Mouse (Mus musculus): ENCODE results near the gene Plbd2. TPM values are rescaled to one million over a fixed set of nuclear protein-coding genes. Genes with fewer than 3 reads are reported as not detected.

Plbd2 gene
- polyA plus RNA-seq (2015; fragmentation: Nextera tagmentation; extraction: Ambion mirVana) = 53.6 and 54.1 TPM in 2 replicates

GRCm38 (mm10) chr5:120503144-120503795, at the start of gene Plbd2:
Gene Plbd2 (minus strand): TSS chr5:120503625.
- 0 out of 2 replicates have a peak within 1 kb of the TSS, but pooled peaks have one; percentile 36 for H3K27ac ChIP-seq (ENCODE audit: low read depth)
- no peaks in the 10 kb centered on the region for H3K9me3 ChIP-seq (ENCODE audit: low read length)
- peak; percentile 79 for ATAC-seq
- H3K4me2 ChIP-seq (ENCODE audit: low read depth, low read length) = peak within 1 kb of the TSS; percentile 93
- H3K27me3 ChIP-seq (ENCODE audit: insufficient read depth, low read length) = no peaks in the 10 kb centered on the region
- peak within 1 kb of the TSS; percentile 90 for H3K9ac ChIP-seq (replicated peaks)
- TF ChIP-seq EP300 (IDR thresholded peaks at IDR 0.05; ENCODE audit: low read depth) (no peak), CTCF (IDR thresholded peaks at IDR 0.05; ENCODE audit: low read depth) (no peak)
- H3K4me1 ChIP-seq (ENCODE audit: insufficient read depth) = peaks cover 22% of the 10 kb centered on the region
- under 1% methylated on average over 43 of the region's 55 CpGs for WGBS (ENCODE audit: insufficient replicate concordance)
- peak; percentile 97 for DNase-seq
- 0 out of 2 replicates have a peak, but pooled peaks cover 1% of the 10 kb centered on the region for H3K36me3 ChIP-seq (replicated peaks; ENCODE audit: insufficient read depth, low read length)
- peak within 1 kb of the TSS; percentile 81 for H3K4me3 ChIP-seq (ENCODE audit: low read depth, low read length)

DNA sequence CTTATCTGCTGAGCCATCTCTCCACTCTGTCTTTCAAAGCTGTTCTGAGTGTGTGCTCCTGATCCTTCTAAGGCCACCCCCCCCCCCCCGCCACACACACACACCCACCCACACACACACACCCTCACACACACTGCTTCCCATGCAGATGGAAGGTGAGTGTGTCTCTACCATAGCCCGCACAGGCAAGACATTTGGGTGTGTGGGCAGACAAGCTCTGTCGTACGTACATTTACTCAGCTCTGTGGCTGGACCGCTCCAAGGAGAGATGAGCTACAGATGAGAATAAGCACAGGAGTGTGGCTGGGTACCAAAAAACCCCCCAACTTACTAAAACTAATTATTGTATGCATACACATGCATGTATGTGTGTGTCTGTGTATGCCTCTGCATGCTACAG, 47.2 kb upstream of the Plbd2 start:
- peaks cover 66% of the 10 kb centered on the region for H3K36me3 ChIP-seq (replicated peaks; ENCODE audit: insufficient read depth, low read length)
- TF ChIP-seq EP300 (IDR thresholded peaks at IDR 0.05; ENCODE audit: low read depth) (no peak), CTCF (IDR thresholded peaks at IDR 0.05; ENCODE audit: low read depth) (no peak)

GRCm38 (mm10) chr5:120550137-120550536, 46.7 kb upstream of the Plbd2 start:
- H3K4me2 ChIP-seq (ENCODE audit: low read depth, low read length) = no peak overlapping the region
- 0 out of 2 replicates have a peak, but pooled peaks have one; percentile 1 for TF ChIP-seq CTCF (IDR thresholded peaks at IDR 0.05; ENCODE audit: low read depth)
- TF ChIP-seq EP300 (IDR thresholded peaks at IDR 0.05; ENCODE audit: low read depth) = no peak
- H3K36me3 ChIP-seq (replicated peaks; ENCODE audit: insufficient read depth, low read length) = peaks cover 62% of the 10 kb centered on the region
- H3K4me1 ChIP-seq (ENCODE audit: insufficient read depth) = no peaks in the 10 kb centered on the region
- WGBS (ENCODE audit: insufficient replicate concordance) = 72% methylated on average over 5 of the region's 5 CpGs
- H3K27me3 ChIP-seq (ENCODE audit: insufficient read depth, low read length) = no peaks in the 10 kb centered on the region
- ATAC-seq = no peak
- no peak overlapping the region for H3K4me3 ChIP-seq (ENCODE audit: low read depth, low read length)
- no peak for DNase-seq
- no peak overlapping the region for H3K27ac ChIP-seq (ENCODE audit: low read depth)
- no peaks in the 10 kb centered on the region for H3K9me3 ChIP-seq (ENCODE audit: low read length)
- no peak overlapping the region for H3K9ac ChIP-seq (replicated peaks)

More for the DNA sequence above, 47.2 kb upstream of the Plbd2 start:
- Histone ChIP-seq H3K4me3 (ENCODE audit: low read depth, low read length) (no peak overlapping the region), H3K4me1 (ENCODE audit: insufficient read depth) (no peaks in the 10 kb centered on the region), H3K27me3 (ENCODE audit: insufficient read depth, low read length) (no peaks in the 10 kb centered on the region), H3K4me2 (ENCODE audit: low read depth, low read length) (no peak overlapping the region), H3K9me3 (ENCODE audit: low read length) (no peaks in the 10 kb centered on the region), H3K27ac (ENCODE audit: low read depth) (no peak overlapping the region), H3K9ac (replicated peaks) (no peak overlapping the region)
- DNase-seq = no peak
- WGBS (ENCODE audit: insufficient replicate concordance) = 98% methylated on average over 5 of the region's 5 CpGs
- no peak for ATAC-seq

DNA sequence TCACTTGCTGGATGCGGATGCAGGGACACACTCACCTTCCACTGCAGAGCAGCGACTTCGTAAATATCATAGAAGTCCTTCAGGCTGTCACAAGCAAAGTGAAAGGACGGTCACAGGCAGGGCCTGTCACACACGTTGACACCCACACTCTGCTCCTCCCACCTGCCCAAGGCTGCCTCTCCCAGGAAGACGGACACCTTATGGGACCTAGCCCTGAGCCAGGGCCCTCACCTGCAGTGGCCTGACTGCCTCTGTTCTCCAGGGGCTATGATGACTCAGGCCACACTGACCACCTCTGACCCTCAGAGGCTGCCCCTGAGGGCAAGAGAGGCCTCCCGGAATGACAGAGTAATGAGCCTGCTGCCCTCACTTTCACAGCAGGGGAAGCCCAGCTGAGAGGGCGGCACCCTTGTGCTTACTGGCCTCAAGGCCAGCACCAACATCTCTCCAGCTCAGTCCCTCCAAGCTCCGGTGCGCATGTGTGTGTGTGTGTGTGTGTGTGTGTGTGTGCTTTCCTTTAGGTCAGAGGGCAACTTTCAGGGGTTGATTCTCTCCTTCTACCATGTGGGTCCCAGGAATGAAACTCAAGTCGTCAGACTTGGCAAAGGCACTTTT, 44.9 kb upstream of the Plbd2 start:
- Histone ChIP-seq H3K9ac (replicated peaks) (no peak overlapping the region), H3K4me2 (ENCODE audit: low read depth, low read length) (no peak overlapping the region), H3K4me1 (ENCODE audit: insufficient read depth) (no peaks in the 10 kb centered on the region), H3K27me3 (ENCODE audit: insufficient read depth, low read length) (no peaks in the 10 kb centered on the region), H3K4me3 (ENCODE audit: low read depth, low read length) (no peak overlapping the region), H3K36me3 (replicated peaks; ENCODE audit: insufficient read depth, low read length) (peaks cover 57% of the 10 kb centered on the region), H3K9me3 (ENCODE audit: low read length) (no peaks in the 10 kb centered on the region), H3K27ac (ENCODE audit: low read depth) (no peak overlapping the region)
- no peak for TF ChIP-seq CTCF (IDR thresholded peaks at IDR 0.05; ENCODE audit: low read depth)
- TF ChIP-seq EP300 (IDR thresholded peaks at IDR 0.05; ENCODE audit: low read depth) = no peak
- no peak for ATAC-seq
- WGBS (ENCODE audit: insufficient replicate concordance) = 86% methylated on average over 11 of the region's 11 CpGs
- DNase-seq = no peak

- TF ChIP-seq EP300 (IDR thresholded peaks at IDR 0.05; ENCODE audit: low read depth) (no peak), CTCF (IDR thresholded peaks at IDR 0.05; ENCODE audit: low read depth) (no peak)
- H3K4me2 ChIP-seq (ENCODE audit: low read depth, low read length) = no peak overlapping the region
- WGBS (ENCODE audit: insufficient replicate concordance) = 79% methylated on average over 5 of the region's 5 CpGs
- no peak for DNase-seq
- no peak overlapping the region for H3K27ac ChIP-seq (ENCODE audit: low read depth)
- no peaks in the 10 kb centered on the region for H3K9me3 ChIP-seq (ENCODE audit: low read length)
- no peaks in the 10 kb centered on the region for H3K27me3 ChIP-seq (ENCODE audit: insufficient read depth, low read length)
- H3K9ac ChIP-seq (replicated peaks) = no peak overlapping the region
- H3K4me3 ChIP-seq (ENCODE audit: low read depth, low read length) = no peak overlapping the region
- peaks cover 63% of the 10 kb centered on the region for H3K36me3 ChIP-seq (replicated peaks; ENCODE audit: insufficient read depth, low read length)
- no peaks in the 10 kb centered on the region for H3K4me1 ChIP-seq (ENCODE audit: insufficient read depth)
- ATAC-seq = no peak
Measured at GRCm38 (mm10) chr5:120536632-120537031, 33.2 kb upstream of the Plbd2 start.

- Histone ChIP-seq H3K27me3 (ENCODE audit: insufficient read depth, low read length) (no peaks in the 10 kb centered on the region), H3K4me1 (ENCODE audit: insufficient read depth) (no peaks in the 10 kb centered on the region), H3K9ac (replicated peaks) (no peak overlapping the region), H3K4me2 (ENCODE audit: low read depth, low read length) (no peak overlapping the region), H3K4me3 (ENCODE audit: low read depth, low read length) (no peak overlapping the region), H3K9me3 (ENCODE audit: low read length) (no peaks in the 10 kb centered on the region), H3K27ac (ENCODE audit: low read depth) (no peak overlapping the region), H3K36me3 (replicated peaks; ENCODE audit: insufficient read depth, low read length) (peaks cover 62% of the 10 kb centered on the region)
- TF ChIP-seq CTCF (IDR thresholded peaks at IDR 0.05; ENCODE audit: low read depth) (no peak), EP300 (IDR thresholded peaks at IDR 0.05; ENCODE audit: low read depth) (no peak)
- 95% methylated on average over 9 of the region's 13 CpGs for WGBS (ENCODE audit: insufficient replicate concordance)
- ATAC-seq (no peak), DNase-seq (no peak)
Measured at GRCm38 (mm10) chr5:120536046-120536445, 32.6 kb upstream of the Plbd2 start.

Measured in liver, postnatal 0 days (tissue).